ENCODE assay signal across 22 mouse cellular contexts in the genomic region with DNA sequence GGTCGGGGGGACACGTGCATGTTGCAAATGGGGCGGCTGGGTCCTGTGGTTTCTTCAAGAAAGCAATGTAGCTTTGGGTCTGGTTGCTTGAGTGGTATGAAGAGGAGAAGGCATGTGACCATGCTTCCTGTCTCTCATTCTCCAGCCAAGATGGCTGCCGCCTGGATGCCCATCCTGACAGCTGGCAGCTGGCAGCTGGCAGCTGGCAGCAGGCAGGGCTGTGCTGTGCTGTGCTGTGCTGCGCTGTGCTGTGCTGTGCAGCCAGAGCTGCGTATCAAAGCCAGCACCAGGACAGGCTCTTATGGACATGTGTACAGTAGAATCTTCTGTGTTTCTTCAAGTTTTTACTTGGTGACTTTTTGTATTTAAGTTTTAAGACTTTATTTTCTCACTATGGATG.
"Had no signal": no experiment of that assay in that cellular context is flagged by ENCODE, and none has a peak within 500 bp of the region (broad histone marks: within the 10 kb centered on the region; RNA-seq: fewer than 3 reads in every experiment).

No protein-coding gene starts in this region.

- DNase-seq: forebrain, postnatal 0 days; gastrocnemius, postnatal 14 days; gastrocnemius, postnatal 36 days; heart, adult 18-20 months; heart, postnatal 10 days; heart, postnatal 36 days; kidney, adult 11 months; kidney, adult 2 months; kidney, adult 9 months; kidney, postnatal 14 days; kidney, postnatal 36 days; layer of hippocampus, adult 9-11 months; layer of hippocampus, postnatal 36 days had no signal

- H3K4me2 ChIP-seq: heart, embryonic 11.5 days; hindbrain, embryonic 12.5 days; kidney, embryonic 15.5 days; limb, embryonic 13.5 days; limb, embryonic 15.5 days; liver, embryonic 12.5 days had no signal

- H3K27me3 ChIP-seq: hindbrain, embryonic 12.5 days; kidney, embryonic 15.5 days; limb, embryonic 13.5 days; limb, embryonic 15.5 days had no signal

- H3K9me3 ChIP-seq: hindbrain, embryonic 12.5 days; limb, embryonic 15.5 days; liver, embryonic 12.5 days had no signal

- ATAC-seq: forebrain, postnatal 0 days; intestine, embryonic 16.5 days; liver, embryonic 12.5 days had no signal

- H3K27ac ChIP-seq: hindbrain, embryonic 12.5 days; kidney, embryonic 15.5 days; kidney, postnatal 0 days; limb, embryonic 13.5 days; limb, embryonic 15.5 days; liver, embryonic 12.5 days; liver, embryonic 14.5 days had no signal

- H3K9ac ChIP-seq: forebrain, postnatal 0 days; hindbrain, embryonic 12.5 days; kidney, embryonic 15.5 days; limb, embryonic 13.5 days; limb, embryonic 15.5 days; liver, embryonic 12.5 days; liver, embryonic 14.5 days had no signal

- H3K4me3 ChIP-seq: hindbrain, embryonic 12.5 days; kidney, embryonic 15.5 days; limb, embryonic 13.5 days; limb, embryonic 15.5 days; liver, embryonic 12.5 days had no signal
